Mouse (Mus musculus) hindbrain, embryonic 14.5 days (tissue): ENCODE measurements around the gene C5ar1. TPM values are rescaled to one million over a fixed set of nuclear protein-coding genes. Genes with fewer than 3 reads are reported as not detected.
A peak's percentile ranks its signal among the peaks of the same experiment; 100 is the strongest.
"Not testable (repeated sequence)": the region's sequence is repeated elsewhere in the genome, so short reads cannot be mapped to it uniquely, and the experiment has no call there.

Source experiments
- ATAC-seq: fragments of 200-750 bp; cut with Nextera tagmentation; 2 replicates; pipeline ENCODE4 v1.8.0; 2017; ENCODE audit warnings: moderate number of reproducible peaks, mild to moderate bottlenecking, moderate TSS enrichment, moderate library complexity; ENCODE audit not compliant: low FRiP score
- DNase-seq: peaks from one replicate; pipeline ENCODE4 v3.0.0-alpha.2; 2015; ENCODE audit warnings: low spot score
- H3K27ac ChIP-seq: fragments of 300-500 bp; sonication (generic); 2 replicates; pipeline ENCODE4 v1.5.1; 2014; ENCODE audit warnings: mild to moderate bottlenecking, moderate library complexity
- H3K27me3 ChIP-seq: fragments of 300-500 bp; sonication (generic); 2 replicates; pipeline ENCODE4 v1.6.1; 2014; ENCODE audit warnings: mild to moderate bottlenecking, low read length, mixed read lengths; ENCODE audit not compliant: control insufficient read depth, insufficient read depth
- H3K36me3 ChIP-seq: fragments of 300-500 bp; sonication (generic); replicated peaks from 2 replicates; pipeline ENCODE4 v1.6.1; 2014; ENCODE audit not compliant: control insufficient read depth, insufficient read depth
- H3K4me1 ChIP-seq: fragments of 300-500 bp; sonication (generic); replicated peaks from 2 replicates; pipeline ENCODE4 v1.6.1; 2014; ENCODE audit warnings: antibody characterized with exemption, low read length, mixed read lengths; ENCODE audit not compliant: control insufficient read depth, insufficient read depth
- H3K4me2 ChIP-seq: fragments of 300-500 bp; sonication (generic); replicated peaks from 2 replicates; pipeline ENCODE4 v1.6.1; 2014; ENCODE audit warnings: mild to moderate bottlenecking, moderate library complexity
- H3K4me3 ChIP-seq: fragments of 300-500 bp; sonication (generic); replicated peaks from 2 replicates; pipeline ENCODE4 v1.5.1; 2014; ENCODE audit warnings: mild to moderate bottlenecking, low read length
- H3K9ac ChIP-seq: fragments of 300-500 bp; sonication (generic); 2 replicates; pipeline ENCODE4 v1.6.1; 2014
- H3K9me3 ChIP-seq: fragments of 300-500 bp; sonication (generic); 2 replicates; pipeline ENCODE4 v1.6.1; 2016; ENCODE audit warnings: low read length; ENCODE audit not compliant: control insufficient read depth
- WGBS: fragments of 180-500 bp; shearing (Covaris S2); extraction: QIAGEN DNeasy Blood & Tissue Kit; methylation state at CpG from one replicate; pipeline ENCODE4 v1.1.7; 2014; 5-methylcytosine and 5-hydroxymethylcytosine counted together
- polyA plus RNA-seq: library from polyadenylated mRNA; unstranded; fragments of >200 nt; fragmentation: Nextera tagmentation; extraction: Ambion mirVana; gene quantifications from 2 replicates; pipeline ENCODE4 v1.2.1, GENCODE M21; 2014

Gene C5ar1
- polyA plus RNA-seq, 1 experiment from 2014 or later: 2.1 TPM

- Histone ChIP-seq H3K9ac (no peak overlapping the region), H3K36me3 (no peaks in the 10 kb centered on the region), H3K27me3 (no peaks in the 10 kb centered on the region), H3K4me1 (no peaks in the 10 kb centered on the region), H3K4me3 (no peak overlapping the region), H3K27ac (no peak overlapping the region), H3K4me2 (no peak overlapping the region), H3K9me3 (peaks cover 8% of the 10 kb centered on the region; the same call in 1 of the 2 replicates)
- no peak for ATAC-seq
- 79% methylated on average over 5 of the region's 5 CpGs for WGBS
- no peak for DNase-seq
Observed at GRCm38 (mm10) chr7:16263843-16264242, 4.5 kb upstream of the C5ar1 start.

GRCm38 (mm10) chr7:16263015-16263787 lies 3.9 kb upstream of the C5ar1 start:
- peak; percentile 77 for DNase-seq
- H3K9me3 ChIP-seq: peaks cover 8% of the 10 kb centered on the region; the same call in 1 of the 2 replicates
- no peaks in the 10 kb centered on the region for H3K27me3 ChIP-seq
- no peak overlapping the region for H3K4me3 ChIP-seq
- no peaks in the 10 kb centered on the region for H3K36me3 ChIP-seq
- H3K27ac ChIP-seq: no peak overlapping the region
- H3K4me2 ChIP-seq: no peak overlapping the region
- 28% methylated on average over 8 of the region's 8 CpGs for WGBS
- no peak overlapping the region for H3K9ac ChIP-seq
- no peaks in the 10 kb centered on the region for H3K4me1 ChIP-seq
- ATAC-seq: no peak

GRCm38 (mm10) chr7:16261097-16261496 lies 1.8 kb upstream of the C5ar1 start:
- ATAC-seq (no peak), DNase-seq (no peak)
- Histone ChIP-seq H3K36me3 (no peaks in the 10 kb centered on the region), H3K27me3 (no peaks in the 10 kb centered on the region), H3K9me3 (peaks cover 8% of the 10 kb centered on the region; the same call in 1 of the 2 replicates), H3K4me1 (no peaks in the 10 kb centered on the region), H3K9ac (no peak overlapping the region), H3K4me2 (no peak overlapping the region), H3K4me3 (no peak overlapping the region), H3K27ac (no peak overlapping the region)
- 83% methylated on average over 1 of the region's 1 CpGs for WGBS

GRCm38 (mm10) chr7:16257830-16258229 lies 1.5 kb downstream of the C5ar1 start:
- DNase-seq (no peak), ATAC-seq (no peak)
- Histone ChIP-seq H3K4me3 (no peak overlapping the region), H3K4me1 (no peaks in the 10 kb centered on the region), H3K4me2 (no peak overlapping the region), H3K27me3 (no peaks in the 10 kb centered on the region), H3K9ac (no peak overlapping the region), H3K36me3 (no peaks in the 10 kb centered on the region), H3K27ac (no peak overlapping the region), H3K9me3 (no peaks in the 10 kb centered on the region)
- WGBS: 91% methylated on average over 11 of the region's 11 CpGs

- H3K4me2 ChIP-seq, H3K27ac ChIP-seq, ATAC-seq, H3K4me3 ChIP-seq, H3K27me3 ChIP-seq, H3K36me3 ChIP-seq, H3K9ac ChIP-seq, H3K9me3 ChIP-seq, DNase-seq, H3K4me1 ChIP-seq: not testable (repeated sequence)
- WGBS: 81% methylated on average over 4 of the region's 4 CpGs
Observed at GRCm38 (mm10) chr7:16255963-16256362, 3.4 kb downstream of the C5ar1 start.

- no peak overlapping the region for H3K9ac ChIP-seq
- no peak overlapping the region for H3K4me2 ChIP-seq
- no peak for ATAC-seq
- H3K27ac ChIP-seq: no peak overlapping the region
- WGBS: 78% methylated on average over 4 of the region's 4 CpGs
- no peak overlapping the region for H3K4me3 ChIP-seq
- no peaks in the 10 kb centered on the region for H3K4me1 ChIP-seq
- no peaks in the 10 kb centered on the region for H3K9me3 ChIP-seq
- H3K27me3 ChIP-seq: no peaks in the 10 kb centered on the region
- H3K36me3 ChIP-seq: no peaks in the 10 kb centered on the region
- no peak for DNase-seq
Observed at GRCm38 (mm10) chr7:16254195-16254594, 5.1 kb downstream of the C5ar1 start.

- H3K4me2 ChIP-seq: no peak overlapping the region
- H3K27ac ChIP-seq: no peak overlapping the region
- no peaks in the 10 kb centered on the region for H3K9me3 ChIP-seq
- no peaks in the 10 kb centered on the region for H3K4me1 ChIP-seq
- WGBS: 93% methylated on average over 5 of the region's 5 CpGs
- ATAC-seq (no peak), DNase-seq (no peak)
- no peak overlapping the region for H3K9ac ChIP-seq
- no peak overlapping the region for H3K4me3 ChIP-seq
- H3K27me3 ChIP-seq: no peaks in the 10 kb centered on the region
- H3K36me3 ChIP-seq: no peaks in the 10 kb centered on the region
Observed at GRCm38 (mm10) chr7:16250687-16251086, 8.7 kb downstream of the C5ar1 start.

GRCm38 (mm10) chr7:16245958-16246357 lies 13.4 kb downstream of the C5ar1 start:
- Histone ChIP-seq H3K27ac (no peak overlapping the region), H3K36me3 (no peaks in the 10 kb centered on the region), H3K9me3 (no peaks in the 10 kb centered on the region), H3K4me3 (no peak overlapping the region), H3K4me1 (no peaks in the 10 kb centered on the region), H3K9ac (no peak overlapping the region), H3K27me3 (no peaks in the 10 kb centered on the region), H3K4me2 (no peak overlapping the region)
- no peak for DNase-seq
- WGBS: 65% methylated on average over 1 of the region's 4 CpGs
- ATAC-seq: no peak

- Histone ChIP-seq H3K27ac (no peak within 1 kb of the TSS), H3K36me3 (no peaks in the 10 kb centered on the region), H3K27me3 (no peaks in the 10 kb centered on the region), H3K9ac (no peak within 1 kb of the TSS), H3K4me1 (no peaks in the 10 kb centered on the region), H3K9me3 (no peaks in the 10 kb centered on the region), H3K4me2 (no peak within 1 kb of the TSS), H3K4me3 (no peak within 1 kb of the TSS)
- no peak for DNase-seq
- 82% methylated on average over 5 of the region's 5 CpGs for WGBS
- ATAC-seq: no peak
Observed at GRCm38 (mm10) chr7:16244067-16244466, 15.3 kb downstream of the C5ar1 start, which contains the start of gene C5ar2. Gene C5ar2, minus strand, starts transcription at chr7:16244154.
